Mouse (Mus musculus): Measurements from ENCODE around the gene Rpl22l1. TPM values are rescaled to one million over a fixed set of nuclear protein-coding genes. Genes with fewer than 3 reads are reported as not detected.
A peak's percentile ranks its signal among the peaks of the same experiment; 100 is the strongest.
"Not testable (repeated sequence)": the region's sequence is repeated elsewhere in the genome, so short reads cannot be mapped to it uniquely, and the experiment has no call there.

The Rpl22l1 gene
- 100 to 1,000 TPM; 283 to 296 TPM for total RNA-seq (2021)
- long read RNA-seq, experiment 1, transcript Rpl22l1-206 (4 exons, 525 nt) = major isoform, 155 of 253 reads
- long read RNA-seq, experiment 1, transcript Rpl22l1-201 (4 exons, 552 nt) = minor isoform, 74 of 253 reads
- long read RNA-seq, experiment 1, partial matches to known transcripts = 2 of 253 reads
- long read RNA-seq, experiment 1, other reads (novel, unspliced or antisense) = 12 of 253 reads
- long read RNA-seq, experiment 2, transcript Rpl22l1-201 (4 exons, 552 nt) = minor isoform, 41 of 199 reads
- long read RNA-seq, experiment 2, transcript Rpl22l1-208 (1 exons, 1,908 nt) = minor isoform, 39 of 199 reads
- long read RNA-seq, experiment 2, transcript Rpl22l1-206 (4 exons, 525 nt) = major isoform, 102 of 199 reads
- long read RNA-seq, experiment 2, partial matches to known transcripts = 2 of 199 reads
- long read RNA-seq, experiment 2, other reads (novel, unspliced or antisense) = 11 of 199 reads

- DNase-seq (ENCODE audit: low spot score in 2 of 2) = peak; percentile 96 to 97
Measured at GRCm38 (mm10) chr3:28805301-28806097, at the start of gene Rpl22l1. Gene Rpl22l1 (plus strand): TSS chr3:28805436.

- DNase-seq (ENCODE audit: low spot score in 2 of 2) = no peak
Measured at GRCm38 (mm10) chr3:28755477-28755876, 49.8 kb upstream of the Rpl22l1 start.

DNA sequence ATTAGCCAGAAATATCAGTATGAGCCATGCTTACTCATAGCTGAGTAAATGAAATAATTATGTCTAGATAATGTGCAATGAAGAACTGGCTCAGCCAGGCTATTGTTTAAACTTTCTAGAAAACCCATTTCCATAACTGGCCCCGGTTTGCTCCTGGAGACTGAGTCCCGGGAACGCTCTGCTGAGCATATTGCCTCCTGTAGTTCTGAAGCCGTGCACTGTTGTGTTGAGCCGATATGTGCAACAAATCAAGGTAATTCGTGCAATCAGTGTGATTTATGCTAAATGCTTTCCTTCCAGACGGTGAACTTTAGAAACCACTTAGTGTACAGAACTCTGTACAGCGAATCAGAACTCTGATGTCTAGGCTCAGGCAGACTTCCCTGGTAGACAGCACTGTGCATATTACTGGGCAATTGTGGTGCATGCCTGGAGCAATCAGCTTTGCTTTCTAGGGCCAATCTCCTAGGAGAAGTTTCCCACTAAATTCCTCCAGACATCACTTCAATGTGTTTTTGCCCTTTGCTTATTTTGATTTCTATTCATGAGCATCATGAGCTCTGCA lies 43.9 kb upstream of the Rpl22l1 start:
- no peak for DNase-seq (ENCODE audit: low spot score in 2 of 2)

DNA sequence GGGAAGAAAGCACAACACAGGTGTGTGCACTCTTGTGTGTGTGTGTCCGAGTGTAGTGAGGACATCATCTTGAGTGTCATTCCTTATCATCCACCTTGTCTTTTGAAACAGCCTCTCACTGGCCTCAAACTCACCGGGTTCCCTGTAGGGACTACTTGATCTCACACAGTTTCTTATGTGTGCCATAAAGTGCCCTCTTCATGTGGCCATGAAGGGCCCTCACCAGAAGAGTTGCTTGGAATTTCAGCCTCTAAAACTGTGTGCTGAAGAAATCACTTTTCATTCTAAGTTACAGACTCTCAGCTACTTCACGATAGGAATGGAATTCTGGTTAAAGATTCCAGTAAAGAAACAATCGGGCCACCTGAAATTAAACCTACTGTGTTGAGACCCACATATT lies 38.3 kb upstream of the Rpl22l1 start:
- no peak for DNase-seq (ENCODE audit: low spot score in 2 of 2)

DNA sequence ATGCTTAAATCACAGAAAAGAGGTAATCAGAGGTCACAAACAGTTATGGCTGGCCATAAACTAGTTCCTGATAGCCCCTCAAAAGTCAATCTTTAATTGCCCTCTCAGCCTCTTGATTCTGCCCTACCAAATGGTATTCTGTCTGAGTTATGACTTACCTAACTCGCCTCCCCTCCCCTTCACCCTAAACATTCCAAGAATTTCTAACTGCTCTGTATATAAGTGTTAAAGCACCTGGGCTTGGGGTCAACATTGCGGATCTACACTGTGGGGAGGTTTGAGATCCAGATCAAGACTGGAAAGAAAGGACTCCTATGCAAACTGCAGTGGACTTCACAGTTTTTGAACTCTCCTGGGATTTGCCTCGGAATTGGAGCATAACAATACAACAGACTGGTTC lies 37.0 kb upstream of the Rpl22l1 start:
- no peak for DNase-seq (ENCODE audit: low spot score in 2 of 2)

- DNase-seq (ENCODE audit: low spot score in 2 of 2) = not testable (repeated sequence)
Measured at GRCm38 (mm10) chr3:28772919-28773318, 32.3 kb upstream of the Rpl22l1 start.

- no peak for DNase-seq (ENCODE audit: low spot score in 2 of 2)
Measured at GRCm38 (mm10) chr3:28775361-28775760, 29.9 kb upstream of the Rpl22l1 start.

- DNase-seq (ENCODE audit: low spot score in 2 of 2) = no peak
Measured at GRCm38 (mm10) chr3:28775958-28776357, 29.3 kb upstream of the Rpl22l1 start.

- DNase-seq (ENCODE audit: low spot score in 2 of 2) = no peak
Measured at GRCm38 (mm10) chr3:28776491-28776890, 28.7 kb upstream of the Rpl22l1 start.

DNA sequence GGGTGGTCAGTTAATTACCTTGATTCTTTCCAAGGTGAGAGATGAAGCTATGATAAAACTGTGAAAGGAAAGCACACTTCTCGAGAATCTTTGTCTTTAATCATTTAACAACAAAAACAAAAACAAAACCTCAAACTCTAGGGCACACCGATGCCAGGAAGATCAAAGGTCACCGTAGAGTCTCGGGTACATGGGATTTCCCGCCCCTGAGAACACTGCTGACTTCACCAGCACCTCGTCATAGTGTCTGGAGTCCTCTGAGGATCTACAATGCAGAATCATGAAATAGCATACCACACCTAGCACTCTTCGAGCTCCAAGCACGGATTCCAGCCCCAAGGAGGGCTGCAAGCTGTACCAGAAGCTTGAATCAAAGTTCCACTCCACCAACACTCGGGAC lies 24.7 kb upstream of the Rpl22l1 start:
- no peak for DNase-seq (ENCODE audit: low spot score in 2 of 2)

- peak; percentile 80 to 82 for DNase-seq (ENCODE audit: low spot score in 2 of 2)
Measured at GRCm38 (mm10) chr3:28780994-28781393, 24.2 kb upstream of the Rpl22l1 start, which contains the start of gene Eif5a2. Gene Eif5a2 (plus strand): TSS chr3:28781276.

- no peak for DNase-seq (ENCODE audit: low spot score in 2 of 2)
Measured at GRCm38 (mm10) chr3:28781422-28781821, 23.8 kb upstream of the Rpl22l1 start.

- DNase-seq (ENCODE audit: low spot score in 2 of 2) = no peak
Measured at GRCm38 (mm10) chr3:28781848-28782247, 23.4 kb upstream of the Rpl22l1 start.

DNA sequence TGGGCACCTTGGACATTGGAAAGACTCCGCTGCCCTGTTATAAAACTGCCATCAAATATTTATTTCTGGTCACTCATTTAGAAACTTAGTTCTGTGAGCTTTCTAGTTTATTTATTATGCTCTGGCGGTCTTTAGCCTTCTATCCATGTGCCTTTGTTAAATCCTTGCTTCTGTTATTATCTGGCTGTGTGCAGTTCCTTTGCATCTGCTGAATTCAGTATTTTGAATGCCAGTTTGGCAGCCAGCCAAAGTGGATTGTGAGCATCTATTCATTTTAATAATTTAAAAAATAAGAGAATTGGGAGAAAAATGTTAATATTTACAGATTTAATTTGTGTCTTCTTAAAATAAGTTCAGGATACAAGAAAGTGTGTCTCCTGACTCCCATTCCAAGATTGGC lies 21.1 kb upstream of the Rpl22l1 start:
- DNase-seq (ENCODE audit: low spot score in 2 of 2) = no peak

GRCm38 (mm10) chr3:28794835-28795234 lies 10.4 kb upstream of the Rpl22l1 start:
- DNase-seq (ENCODE audit: low spot score in 2 of 2) = no peak

DNA sequence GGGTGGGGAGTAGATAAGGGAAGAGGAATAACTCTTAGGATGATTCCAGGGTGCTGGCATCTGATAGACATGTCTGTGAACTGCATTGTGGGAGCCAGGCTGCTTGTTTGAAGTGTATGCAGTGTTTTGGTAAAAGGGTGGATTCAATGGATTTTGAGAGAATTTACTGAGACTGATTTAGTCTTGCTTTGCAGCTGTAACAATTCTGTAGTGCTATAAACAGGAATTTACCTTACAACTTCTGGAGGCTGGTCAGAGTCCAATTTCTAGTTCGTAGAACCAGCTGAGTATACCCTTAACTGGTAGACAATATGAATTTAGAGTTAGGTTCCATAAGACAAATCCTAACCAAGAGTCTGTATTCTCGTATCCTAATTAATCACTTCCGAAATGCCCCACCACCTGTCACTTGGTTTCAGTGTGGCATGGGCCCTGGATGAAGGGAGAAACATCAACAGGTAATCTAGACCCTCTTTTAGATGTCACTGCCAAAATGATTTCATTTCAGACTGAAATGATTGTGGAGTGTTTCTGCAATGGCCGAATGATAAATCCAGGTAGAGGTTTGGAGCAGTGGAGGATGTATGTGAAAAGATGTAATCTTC lies 2.9 kb downstream of the Rpl22l1 start:
- no peak for DNase-seq (ENCODE audit: low spot score in 2 of 2)

DNA sequence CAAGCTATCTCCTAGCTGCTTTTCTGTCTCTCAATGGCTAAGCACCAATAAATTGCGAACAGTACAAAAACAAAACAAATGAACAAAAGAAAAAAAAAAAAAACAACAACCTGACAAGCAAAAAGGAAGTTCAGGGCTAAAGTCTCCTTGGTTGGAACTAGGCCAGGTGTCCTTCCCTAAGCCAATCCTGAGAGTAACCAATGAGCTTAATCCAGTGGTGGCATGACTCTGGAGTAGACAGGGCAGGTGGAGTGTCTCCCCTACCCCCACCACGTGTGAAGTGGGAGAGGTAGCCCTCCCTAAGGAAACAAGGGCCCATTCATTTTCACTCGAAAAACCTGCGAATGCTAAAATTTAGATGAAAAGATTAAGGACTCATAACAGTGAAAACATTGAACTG lies 6.2 kb downstream of the Rpl22l1 start:
- DNase-seq (ENCODE audit: low spot score in 2 of 2) = no peak

GRCm38 (mm10) chr3:28814361-28814760 lies 9.1 kb downstream of the Rpl22l1 start:
- no peak for DNase-seq (ENCODE audit: low spot score in 2 of 2)

DNA sequence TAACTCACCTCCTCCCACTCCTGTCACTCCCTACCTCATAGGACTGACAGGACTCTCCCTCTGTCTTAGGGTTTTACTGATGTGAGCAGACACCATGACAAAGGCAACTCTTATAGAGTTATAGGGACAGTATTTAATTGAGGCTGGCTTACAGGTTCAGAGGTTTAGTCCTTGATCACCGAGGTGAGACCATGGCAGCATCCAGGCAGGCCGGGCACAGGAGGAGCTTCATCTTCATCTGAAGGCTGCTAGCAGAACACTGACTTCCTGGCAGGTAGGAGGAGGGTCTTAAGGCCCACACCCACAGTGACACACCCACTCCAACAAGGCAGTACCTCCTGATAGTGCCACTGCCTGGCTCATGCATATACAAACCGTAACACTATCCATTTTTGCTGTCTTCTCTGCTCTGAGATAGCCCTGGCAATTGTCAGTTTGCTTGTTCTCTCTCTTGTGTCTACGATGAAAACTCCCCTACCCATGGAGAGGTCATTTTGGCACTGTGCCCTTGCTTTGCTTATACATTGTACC lies 10.8 kb downstream of the Rpl22l1 start:
- DNase-seq (ENCODE audit: low spot score in 2 of 2) = no peak

DNA sequence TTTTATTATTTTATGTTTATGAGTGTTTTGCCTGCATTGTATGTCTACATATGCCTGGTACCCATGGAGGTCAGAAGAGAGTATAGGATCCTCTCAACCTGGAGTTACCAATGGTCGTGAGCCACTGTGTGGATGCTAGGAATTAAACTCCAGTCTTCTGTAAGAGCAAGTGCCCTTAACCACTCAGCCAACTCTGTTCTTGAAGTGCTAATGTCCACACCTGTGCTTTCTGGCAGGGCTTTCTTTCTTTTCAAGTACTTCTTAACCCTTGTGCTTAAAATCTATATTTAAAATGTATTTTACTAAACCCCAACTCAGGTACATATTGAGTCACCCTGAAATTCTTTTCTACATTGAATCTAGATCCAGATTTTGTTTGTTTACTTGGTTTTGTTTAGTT lies 21.0 kb downstream of the Rpl22l1 start:
- DNase-seq (ENCODE audit: low spot score in 2 of 2) = no peak

DNA sequence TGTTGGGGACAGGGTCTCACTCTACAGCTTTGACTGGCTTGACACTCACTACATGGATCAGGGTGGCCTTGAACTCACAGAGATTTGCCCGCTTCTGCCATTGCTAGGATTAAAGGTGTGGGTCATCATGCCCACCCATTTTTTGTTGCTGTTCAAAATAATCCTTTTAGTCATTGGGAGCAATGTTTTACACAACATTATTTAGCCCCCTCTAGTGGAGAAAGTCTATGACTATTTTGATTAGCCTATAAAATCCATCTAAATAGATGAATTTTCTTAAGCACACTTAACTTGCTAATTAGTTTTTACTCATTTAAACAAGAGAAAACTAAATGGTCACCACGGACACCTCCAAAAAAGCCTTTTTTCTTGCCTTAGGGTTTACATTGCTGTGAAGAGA lies 22.4 kb downstream of the Rpl22l1 start:
- DNase-seq (ENCODE audit: low spot score in 2 of 2) = no peak
